Mouse (Mus musculus) bone marrow macrophage, adult 2 months (primary cell): ENCODE results near the gene Fasn.
"Not testable (repeated sequence)": the region's sequence is repeated elsewhere in the genome, so short reads cannot be mapped to it uniquely, and the experiment has no call there.

ENCODE experiments used
- CTCF ChIP-seq: IDR thresholded peaks from 2 replicates; pipeline ENCODE4 v1.5.1; 2012; ENCODE audit warnings: low read depth, mild to moderate bottlenecking, low read length, moderate library complexity
- POLR2A ChIP-seq: IDR thresholded peaks from 2 replicates; pipeline ENCODE4 v1.6.1; 2012; ENCODE audit warnings: mild to moderate bottlenecking, low read depth, low read length, borderline replicate concordance

GRCm38 (mm10) chr11:120763121-120763999, 61.0 kb downstream of the Fasn start:
- TF ChIP-seq POLR2A, CTCF: not testable (repeated sequence)
